Mouse (Mus musculus): ENCODE measurements at regions not wholly inside any gene's neighbourhood (a gene's known extent, or its start where the extent isn't known, plus 50 kb on each side); places are given as distances from the start of the nearest gene placed in this dataset.
A peak's percentile ranks its signal among the peaks of the same experiment; 100 is the strongest.

DNA sequence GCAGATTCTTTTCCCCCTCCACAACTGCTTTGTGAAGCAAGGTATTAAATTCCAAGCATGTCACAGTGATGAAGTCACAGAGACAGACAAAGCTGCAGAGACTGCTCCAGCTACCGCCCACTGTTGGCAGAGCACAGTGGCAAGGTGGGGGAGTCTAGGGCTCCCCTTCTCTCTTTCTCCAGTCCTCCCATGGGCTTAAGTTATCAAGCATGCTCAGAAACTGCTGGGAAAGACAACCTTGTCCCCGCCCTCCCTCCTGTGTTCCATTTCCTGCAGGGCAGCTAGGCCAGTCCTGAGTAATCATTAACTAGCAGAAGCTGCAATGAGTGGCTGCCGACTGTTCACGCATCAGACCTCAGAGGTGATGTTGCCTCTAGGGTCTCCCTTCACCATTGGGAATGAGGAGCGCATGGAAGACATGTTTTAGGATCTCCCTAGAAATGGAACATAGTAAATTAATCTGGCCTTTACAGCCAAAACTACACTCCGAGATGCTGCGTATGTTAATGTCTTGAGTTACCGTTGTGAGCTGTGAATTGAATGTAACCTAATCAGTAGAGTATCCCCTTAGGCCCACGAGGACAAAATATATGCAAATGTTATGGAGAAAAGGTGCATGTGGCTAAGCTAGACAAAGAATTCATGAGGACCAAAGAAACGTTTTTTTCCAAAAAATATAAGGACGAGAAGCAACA, 372.5 kb upstream of the Acvr2a start:
- ATAC-seq (replicated peaks; ENCODE audit: low FRiP score) (0 out of 2 replicates have a peak, but pooled peaks have one; percentile 31), DNase-seq (ENCODE audit: low spot score) (peak; percentile 38)
- no peaks in the 10 kb centered on the region for H3K27me3 ChIP-seq (replicated peaks; ENCODE audit: control insufficient read depth, insufficient read depth, low read length)
- H3K4me3 ChIP-seq (ENCODE audit: low read depth, low read length) = no peak overlapping the region
- H3K36me3 ChIP-seq (ENCODE audit: control insufficient read depth, insufficient read depth, low read length) = no peaks in the 10 kb centered on the region
- H3K9me3 ChIP-seq (ENCODE audit: control insufficient read depth, low read length) = no peaks in the 10 kb centered on the region
- 57% methylated on average over 11 of the region's 11 CpGs for WGBS
- no peak overlapping the region for H3K9ac ChIP-seq (ENCODE audit: low read depth, low read length)
- no peak overlapping the region for H3K27ac ChIP-seq (ENCODE audit: low read depth, low read length)
- no peaks in the 10 kb centered on the region for H3K4me1 ChIP-seq (replicated peaks; ENCODE audit: control insufficient read depth, insufficient read depth, low read length)
- no peak overlapping the region for H3K4me2 ChIP-seq

GRCm38 (mm10) chr2:48441991-48442544, 371.8 kb upstream of the Acvr2a start:
- Histone ChIP-seq H3K4me2 (no peak overlapping the region), H3K36me3 (ENCODE audit: control insufficient read depth, insufficient read depth, low read length) (no peaks in the 10 kb centered on the region), H3K9me3 (ENCODE audit: control insufficient read depth, low read length) (no peaks in the 10 kb centered on the region), H3K27me3 (replicated peaks; ENCODE audit: control insufficient read depth, insufficient read depth, low read length) (no peaks in the 10 kb centered on the region), H3K4me1 (replicated peaks; ENCODE audit: control insufficient read depth, insufficient read depth, low read length) (no peaks in the 10 kb centered on the region), H3K9ac (ENCODE audit: low read depth, low read length) (no peak overlapping the region), H3K4me3 (ENCODE audit: low read depth, low read length) (no peak overlapping the region), H3K27ac (ENCODE audit: low read depth, low read length) (no peak overlapping the region)
- ATAC-seq (replicated peaks; ENCODE audit: low FRiP score) = no peak
- WGBS = 73% methylated on average over 10 of the region's 10 CpGs
- DNase-seq (ENCODE audit: low spot score) = no peak

DNA sequence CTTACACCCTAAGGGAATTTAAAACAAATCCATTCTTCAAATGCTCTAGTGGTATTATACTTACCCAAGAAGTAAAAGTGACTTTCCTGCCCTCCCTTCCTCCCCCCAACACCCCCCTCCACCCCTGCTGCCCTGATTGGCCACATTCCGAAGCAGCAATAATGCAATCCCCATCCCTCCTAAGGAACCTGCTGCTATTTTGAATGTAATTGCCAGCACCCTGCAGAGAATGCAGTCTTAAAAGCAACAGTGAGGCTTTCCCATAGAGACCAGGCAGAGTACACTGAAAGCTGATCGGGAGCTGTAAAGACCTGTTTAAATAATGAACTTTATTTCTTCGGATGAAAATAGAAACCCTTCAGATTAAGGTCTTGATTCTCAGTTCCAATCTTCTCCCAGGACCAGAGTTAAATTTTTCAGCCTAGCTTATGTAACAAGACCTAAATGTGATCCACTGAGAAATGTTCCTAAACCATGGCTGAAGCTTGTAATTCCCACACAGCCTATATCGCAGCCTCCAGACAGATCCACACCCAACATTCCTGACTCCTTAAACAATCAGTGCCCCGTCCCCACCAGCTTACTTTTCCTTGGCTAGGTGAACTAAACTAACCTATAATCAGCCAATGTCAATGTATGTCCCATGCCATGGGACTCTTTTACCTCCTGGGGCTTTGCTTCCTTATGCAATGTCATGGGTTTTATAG, 367.9 kb upstream of the Acvr2a start:
- no peak overlapping the region for H3K9ac ChIP-seq (ENCODE audit: low read depth, low read length)
- 52% methylated on average over 5 of the region's 5 CpGs for WGBS
- no peak overlapping the region for H3K4me2 ChIP-seq
- H3K4me1 ChIP-seq (replicated peaks; ENCODE audit: control insufficient read depth, insufficient read depth, low read length) = no peaks in the 10 kb centered on the region
- H3K9me3 ChIP-seq (ENCODE audit: control insufficient read depth, low read length) = no peaks in the 10 kb centered on the region
- no peaks in the 10 kb centered on the region for H3K36me3 ChIP-seq (ENCODE audit: control insufficient read depth, insufficient read depth, low read length)
- H3K27me3 ChIP-seq (replicated peaks; ENCODE audit: control insufficient read depth, insufficient read depth, low read length) = no peaks in the 10 kb centered on the region
- ATAC-seq (replicated peaks; ENCODE audit: low FRiP score) = no peak
- no peak overlapping the region for H3K4me3 ChIP-seq (ENCODE audit: low read depth, low read length)
- DNase-seq (ENCODE audit: low spot score) = no peak
- H3K27ac ChIP-seq (ENCODE audit: low read depth, low read length) = no peak overlapping the region

DNA sequence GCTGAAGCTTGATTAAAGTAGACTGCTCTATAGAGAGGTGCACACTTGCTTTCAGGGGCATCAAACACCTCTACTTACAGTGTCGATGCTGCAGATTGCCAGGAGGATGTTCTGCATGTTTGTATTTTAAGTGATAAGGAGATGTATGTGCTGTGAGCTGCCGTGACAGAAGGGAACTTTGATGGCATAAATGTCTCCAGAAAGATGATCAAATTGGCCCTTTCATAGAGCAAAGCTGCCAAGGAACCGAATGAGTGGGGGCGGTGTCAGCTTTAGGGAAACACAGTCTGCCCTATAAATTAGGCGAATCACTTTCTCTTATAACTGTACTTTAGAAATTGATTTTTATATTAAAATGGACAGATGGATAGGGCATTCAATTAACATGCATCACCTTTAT, 367.3 kb upstream of the Acvr2a start:
- no peak overlapping the region for H3K4me2 ChIP-seq
- H3K36me3 ChIP-seq (ENCODE audit: control insufficient read depth, insufficient read depth, low read length) = no peaks in the 10 kb centered on the region
- WGBS = 74% methylated on average over 5 of the region's 5 CpGs
- no peak overlapping the region for H3K27ac ChIP-seq (ENCODE audit: low read depth, low read length)
- ATAC-seq (replicated peaks; ENCODE audit: low FRiP score) (no peak), DNase-seq (ENCODE audit: low spot score) (no peak)
- H3K4me3 ChIP-seq (ENCODE audit: low read depth, low read length) = no peak overlapping the region
- H3K9ac ChIP-seq (ENCODE audit: low read depth, low read length) = no peak overlapping the region
- no peaks in the 10 kb centered on the region for H3K27me3 ChIP-seq (replicated peaks; ENCODE audit: control insufficient read depth, insufficient read depth, low read length)
- no peaks in the 10 kb centered on the region for H3K4me1 ChIP-seq (replicated peaks; ENCODE audit: control insufficient read depth, insufficient read depth, low read length)
- H3K9me3 ChIP-seq (ENCODE audit: control insufficient read depth, low read length) = no peaks in the 10 kb centered on the region

- no peak for ATAC-seq (replicated peaks; ENCODE audit: low FRiP score)
These were observed 364.6 kb upstream of the Acvr2a start for GRCm38 (mm10) chr2:48449165-48449842.

GRCm38 (mm10) chr2:48456072-48457040, 357.6 kb upstream of the Acvr2a start:
- H3K4me1 ChIP-seq (replicated peaks; ENCODE audit: control insufficient read depth, insufficient read depth, low read length) = no peaks in the 10 kb centered on the region
- DNase-seq (ENCODE audit: low spot score) (no peak), ATAC-seq (replicated peaks; ENCODE audit: low FRiP score) (no peak)
- H3K27ac ChIP-seq (ENCODE audit: low read depth, low read length) = no peak overlapping the region
- no peak overlapping the region for H3K4me3 ChIP-seq (ENCODE audit: low read depth, low read length)
- no peaks in the 10 kb centered on the region for H3K36me3 ChIP-seq (ENCODE audit: control insufficient read depth, insufficient read depth, low read length)
- H3K4me2 ChIP-seq = no peak overlapping the region
- no peak overlapping the region for H3K9ac ChIP-seq (ENCODE audit: low read depth, low read length)
- H3K9me3 ChIP-seq (ENCODE audit: control insufficient read depth, low read length) = no peaks in the 10 kb centered on the region
- H3K27me3 ChIP-seq (replicated peaks; ENCODE audit: control insufficient read depth, insufficient read depth, low read length) = no peaks in the 10 kb centered on the region
- WGBS = 47% methylated on average over 7 of the region's 7 CpGs

More at GRCm38 (mm10) chr2:48449165-48449842, 364.6 kb upstream of the Acvr2a start:
- no peak overlapping the region for H3K9ac ChIP-seq (ENCODE audit: low read depth, low read length)
- H3K4me2 ChIP-seq = no peak overlapping the region
- H3K4me1 ChIP-seq (replicated peaks; ENCODE audit: control insufficient read depth, insufficient read depth, low read length) = no peaks in the 10 kb centered on the region
- no peak overlapping the region for H3K27ac ChIP-seq (ENCODE audit: low read depth, low read length)
- H3K4me3 ChIP-seq (ENCODE audit: low read depth, low read length) = no peak overlapping the region
- H3K27me3 ChIP-seq (replicated peaks; ENCODE audit: control insufficient read depth, insufficient read depth, low read length) = no peaks in the 10 kb centered on the region
- no peak for DNase-seq (ENCODE audit: low spot score)
- no peaks in the 10 kb centered on the region for H3K9me3 ChIP-seq (ENCODE audit: control insufficient read depth, low read length)
- 80% methylated on average over 7 of the region's 7 CpGs for WGBS
- no peaks in the 10 kb centered on the region for H3K36me3 ChIP-seq (ENCODE audit: control insufficient read depth, insufficient read depth, low read length)

DNA sequence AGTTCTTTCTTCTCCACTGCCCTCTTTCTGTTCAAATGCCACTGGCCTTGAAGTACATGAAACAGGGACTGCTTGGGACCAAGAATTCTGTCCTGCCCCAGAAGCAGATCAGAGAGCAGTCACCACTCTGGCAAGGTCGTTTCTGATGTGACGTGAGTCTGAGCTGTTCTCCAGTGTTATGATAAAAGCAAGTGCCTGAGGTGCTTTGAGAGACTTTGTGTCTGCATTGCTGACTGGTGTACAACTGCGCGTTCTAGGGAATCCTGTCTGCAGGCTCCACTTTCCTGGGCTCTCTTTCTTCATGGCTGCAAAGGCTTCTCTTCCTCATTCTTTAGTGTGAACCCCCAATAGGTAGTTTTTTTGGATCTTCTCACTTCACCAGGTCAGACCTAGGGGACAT, 356.8 kb upstream of the Acvr2a start:
- no peak overlapping the region for H3K9ac ChIP-seq (ENCODE audit: low read depth, low read length)
- H3K9me3 ChIP-seq (ENCODE audit: control insufficient read depth, low read length) = no peaks in the 10 kb centered on the region
- H3K27ac ChIP-seq (ENCODE audit: low read depth, low read length) = no peak overlapping the region
- no peaks in the 10 kb centered on the region for H3K36me3 ChIP-seq (ENCODE audit: control insufficient read depth, insufficient read depth, low read length)
- 73% methylated on average over 4 of the region's 4 CpGs for WGBS
- DNase-seq (ENCODE audit: low spot score) (no peak), ATAC-seq (replicated peaks; ENCODE audit: low FRiP score) (no peak)
- H3K4me3 ChIP-seq (ENCODE audit: low read depth, low read length) = no peak overlapping the region
- no peaks in the 10 kb centered on the region for H3K27me3 ChIP-seq (replicated peaks; ENCODE audit: control insufficient read depth, insufficient read depth, low read length)
- H3K4me2 ChIP-seq = no peak overlapping the region
- H3K4me1 ChIP-seq (replicated peaks; ENCODE audit: control insufficient read depth, insufficient read depth, low read length) = no peaks in the 10 kb centered on the region

DNA sequence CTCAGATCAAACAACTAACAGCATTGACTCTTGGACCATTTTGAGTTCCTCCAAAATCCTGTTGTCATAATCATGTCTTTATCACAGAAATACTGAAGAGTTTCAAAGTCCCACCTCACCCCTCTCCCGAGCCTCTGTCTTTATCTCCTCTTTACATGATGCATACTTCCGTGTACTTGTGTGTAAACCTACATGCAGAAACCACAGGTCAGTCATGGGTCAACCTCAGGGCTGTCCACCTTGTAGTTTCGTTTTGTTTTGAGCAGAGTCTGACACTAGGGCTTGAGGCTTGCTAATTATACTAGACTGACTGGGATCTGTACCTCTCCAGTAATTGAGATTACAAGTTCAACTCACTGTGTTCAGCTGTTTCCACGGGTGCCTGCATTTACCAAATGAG, 348.4 kb upstream of the Acvr2a start:
- Histone ChIP-seq H3K4me1 (replicated peaks; ENCODE audit: control insufficient read depth, insufficient read depth, low read length) (no peaks in the 10 kb centered on the region), H3K27ac (ENCODE audit: low read depth, low read length) (no peak overlapping the region), H3K4me2 (no peak overlapping the region), H3K9me3 (ENCODE audit: control insufficient read depth, low read length) (no peaks in the 10 kb centered on the region; the same call in 1 of the 2 replicates), H3K9ac (ENCODE audit: low read depth, low read length) (no peak overlapping the region), H3K27me3 (replicated peaks; ENCODE audit: control insufficient read depth, insufficient read depth, low read length) (no peaks in the 10 kb centered on the region), H3K36me3 (ENCODE audit: control insufficient read depth, insufficient read depth, low read length) (no peaks in the 10 kb centered on the region), H3K4me3 (ENCODE audit: low read depth, low read length) (no peak overlapping the region)
- no peak for ATAC-seq (replicated peaks; ENCODE audit: low FRiP score)
- 65% methylated on average over 4 of the region's 4 CpGs for WGBS
- DNase-seq (ENCODE audit: low spot score) = no peak
